Mouse (Mus musculus): ENCODE measurements around the gene Asb4. TPM values are rescaled to one million over a fixed set of nuclear protein-coding genes. Genes with fewer than 3 reads are reported as not detected.

Gene Asb4
- polyA plus RNA-seq, 1 experiment from 2014 or later: 17.9 TPM

GRCm38 (mm10) chr6:5482270-5482783 lies 99.1 kb downstream of the Asb4 start:
- Histone ChIP-seq H3K27ac (ENCODE audit: low read length) (no peak overlapping the region), H3K4me2 (ENCODE audit: low read length) (no peak overlapping the region), H3K27me3 (ENCODE audit: control insufficient read depth, insufficient read depth, low read depth, low read length) (no peaks in the 10 kb centered on the region), H3K9me3 (replicated peaks; ENCODE audit: control insufficient read depth, low read length, poor library complexity, severe bottlenecking) (no peaks in the 10 kb centered on the region), H3K4me1 (ENCODE audit: control insufficient read depth, insufficient read depth, low read length) (no peaks in the 10 kb centered on the region), H3K9ac (ENCODE audit: low read depth, low read length) (no peak overlapping the region), H3K36me3 (ENCODE audit: control insufficient read depth, insufficient read depth, low read length) (no peaks in the 10 kb centered on the region), H3K4me3 (ENCODE audit: low read depth, low read length) (no peak overlapping the region)
- ATAC-seq: no peak
- 47% methylated on average over 3 of the region's 3 CpGs for WGBS

Other genes starting within 250 kb of the Asb4 start
- gene Pon1, start 189.4 kb upstream of the Asb4 start, polyA plus RNA-seq (2015; fragmentation: Nextera tagmentation; extraction: Ambion mirVana): 0.14 and 0.22 TPM in 2 replicates
- 3.6 and 4.0 TPM in 2 replicates for gene Pon3, start 127.1 kb upstream of the Asb4 start, polyA plus RNA-seq (2015; fragmentation: Nextera tagmentation; extraction: Ambion mirVana)
- gene Pon2, start 84.9 kb upstream of the Asb4 start, polyA plus RNA-seq (2015; fragmentation: Nextera tagmentation; extraction: Ambion mirVana): 25.7 and 27.7 TPM in 2 replicates
- gene Pdk4, start 112.9 kb downstream of the Asb4 start, polyA plus RNA-seq (2015; fragmentation: Nextera tagmentation; extraction: Ambion mirVana): 1.6 TPM in 2 replicates